Mouse (Mus musculus) lung, postnatal 0 days (tissue): Measurements from ENCODE around the gene Taldo1.

Experiments
- CTCF ChIP-seq: IDR thresholded peaks from 2 replicates; pipeline ENCODE4 v1.5.1; 2016; ENCODE audit warnings: antibody characterized with exemption, mild to moderate bottlenecking
- EP300 ChIP-seq: IDR thresholded peaks from 2 replicates; pipeline ENCODE4 v1.6.1; 2016; ENCODE audit warnings: antibody characterized with exemption, mild to moderate bottlenecking, control low read depth

DNA sequence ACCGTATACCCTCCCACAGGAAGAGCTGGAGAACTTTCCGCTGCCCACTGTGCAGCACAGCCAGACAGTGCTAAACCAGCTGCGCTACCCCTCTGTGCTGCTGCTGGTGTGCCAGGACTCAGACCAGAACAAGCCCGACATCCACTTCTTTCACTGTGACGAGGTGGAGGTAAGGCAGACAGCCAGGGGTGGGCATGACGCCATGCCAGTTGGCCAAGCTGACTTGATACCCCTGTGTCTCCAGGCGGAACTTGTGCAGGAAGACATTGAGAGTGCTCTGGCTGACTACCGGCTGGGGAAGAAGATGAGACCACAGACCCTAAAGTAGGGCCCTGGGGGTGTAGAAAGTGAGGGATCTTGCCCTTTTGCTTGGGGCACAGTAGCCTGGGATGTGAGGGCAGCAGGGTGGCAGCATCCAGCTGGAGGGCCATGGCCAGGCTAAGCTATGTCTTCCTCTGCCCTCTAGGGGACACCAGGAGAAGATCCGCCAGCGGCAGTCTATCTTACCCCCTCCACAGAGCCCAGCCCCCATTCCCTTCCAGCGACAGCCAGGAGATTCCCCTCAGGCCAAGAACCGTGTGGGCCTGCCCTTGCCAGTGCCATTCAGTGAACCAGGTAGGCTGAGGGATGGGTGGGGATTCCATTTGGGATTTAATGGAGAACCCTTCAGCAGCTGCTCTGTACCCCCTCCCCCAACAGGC, 36.2 kb upstream of the Taldo1 start:
- peak; percentile 43 for TF ChIP-seq CTCF
- TF ChIP-seq EP300, result no peak
